Mouse (Mus musculus): ENCODE measurements around the gene R3hdm2.

R3hdm2 gene

DNA sequence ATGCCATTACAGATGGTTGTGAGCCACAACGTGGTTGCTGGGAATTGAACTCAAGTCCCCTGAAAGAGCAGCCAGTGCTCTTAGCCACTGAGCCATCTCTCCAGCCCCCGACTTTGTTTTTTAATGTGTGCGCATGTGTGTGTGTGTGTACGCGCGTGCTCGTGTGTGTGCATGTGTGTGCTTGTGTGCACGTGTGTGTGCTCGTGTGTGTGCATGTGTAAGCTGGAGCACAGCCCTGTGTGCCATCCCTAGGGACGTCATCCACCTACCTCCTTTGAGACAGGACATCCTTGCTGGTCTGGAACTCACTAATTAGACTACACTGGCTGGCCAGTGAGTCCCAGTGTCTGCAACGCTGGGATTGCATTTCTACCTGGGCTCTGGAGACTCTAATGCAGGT lies 27.4 kb upstream of the R3hdm2 start:
- in situ Hi-C loops (cut with MboI; ENCODE audit: low sequenced_read_pairs), result no loop called here

GRCm38 (mm10) chr10:127353909-127354895 lies 25.9 kb upstream of the R3hdm2 start, which contains the start of gene Inhbe:
Gene Inhbe, minus strand, starts transcription at chr10:127354411.
- in situ Hi-C loops (cut with MboI; ENCODE audit: low sequenced_read_pairs), result no loop called here

DNA sequence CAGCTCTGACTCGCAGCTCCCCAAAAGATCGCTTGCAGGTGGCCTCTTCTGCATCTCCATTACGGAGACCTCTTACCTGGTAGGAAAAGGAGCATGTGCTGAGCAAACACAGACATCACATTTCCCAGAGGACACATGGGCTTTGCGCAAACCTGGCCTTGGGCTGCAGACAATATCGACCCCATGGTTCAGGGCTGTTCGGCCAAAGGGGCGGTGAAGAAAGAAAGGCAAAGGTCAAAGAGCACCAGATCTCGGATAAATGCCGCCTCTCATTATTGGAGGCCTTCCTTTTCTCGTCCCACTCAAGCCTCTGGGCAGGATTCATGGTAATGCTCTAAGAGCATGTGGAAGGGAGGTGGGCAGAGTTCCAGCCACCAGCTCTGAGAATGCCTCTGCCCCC lies 24.8 kb upstream of the R3hdm2 start:
- in situ Hi-C loops (cut with MboI; ENCODE audit: low sequenced_read_pairs), result no loop called here

DNA sequence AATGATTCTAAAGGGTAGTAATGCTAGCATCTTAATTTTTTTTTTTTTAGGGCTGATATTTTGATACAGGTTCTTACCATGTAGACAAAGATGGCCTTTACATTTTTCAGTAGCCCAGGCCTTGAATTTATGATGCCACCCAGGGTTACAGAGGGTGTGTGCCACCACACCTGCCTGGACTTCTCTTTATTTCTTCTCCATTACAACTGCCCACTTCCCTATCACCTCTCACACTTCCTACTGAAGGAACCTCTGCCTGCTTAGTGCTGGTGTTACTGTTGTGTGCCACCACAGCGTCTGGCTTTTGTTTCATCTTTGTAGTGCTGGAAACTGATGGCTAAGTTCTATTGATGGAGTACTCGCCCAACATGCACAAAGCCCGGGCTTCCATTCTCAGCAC lies 19.4 kb upstream of the R3hdm2 start:
- in situ Hi-C loops (cut with MboI; ENCODE audit: low sequenced_read_pairs), result no loop called here

GRCm38 (mm10) chr10:127367116-127367515 lies 13.0 kb upstream of the R3hdm2 start:
- in situ Hi-C loops (cut with MboI; ENCODE audit: low sequenced_read_pairs), result no loop called here

DNA sequence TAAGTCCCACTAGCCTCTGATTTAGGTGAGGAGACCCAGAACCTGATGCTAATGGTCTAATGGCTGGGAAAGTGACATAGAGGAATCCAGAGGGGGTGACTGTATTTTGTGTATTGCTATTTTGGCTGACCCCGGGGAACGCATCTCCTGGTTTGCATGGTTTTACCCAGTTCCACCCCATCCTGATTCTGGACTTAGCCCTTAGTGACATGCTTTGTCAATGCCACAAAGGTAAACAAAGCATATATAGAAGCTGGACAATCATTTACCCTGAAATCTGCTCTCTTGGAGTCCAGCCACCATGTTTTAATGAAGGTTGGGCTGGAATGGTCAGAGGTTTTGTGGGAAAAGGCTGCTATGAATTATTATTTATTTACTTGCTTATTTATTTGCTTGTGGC lies 11.9 kb upstream of the R3hdm2 start:
- in situ Hi-C loops (cut with MboI; ENCODE audit: low sequenced_read_pairs), result no loop called here

GRCm38 (mm10) chr10:127369834-127370820 lies 10.0 kb upstream of the R3hdm2 start, which contains the start of gene Inhbc:
Gene Inhbc, minus strand, starts transcription at chr10:127370431.
- in situ Hi-C loops (cut with MboI; ENCODE audit: low sequenced_read_pairs), result no loop called here

GRCm38 (mm10) chr10:127371023-127371422 lies 9.1 kb upstream of the R3hdm2 start:
- in situ Hi-C loops (cut with MboI; ENCODE audit: low sequenced_read_pairs), result no loop called here

DNA sequence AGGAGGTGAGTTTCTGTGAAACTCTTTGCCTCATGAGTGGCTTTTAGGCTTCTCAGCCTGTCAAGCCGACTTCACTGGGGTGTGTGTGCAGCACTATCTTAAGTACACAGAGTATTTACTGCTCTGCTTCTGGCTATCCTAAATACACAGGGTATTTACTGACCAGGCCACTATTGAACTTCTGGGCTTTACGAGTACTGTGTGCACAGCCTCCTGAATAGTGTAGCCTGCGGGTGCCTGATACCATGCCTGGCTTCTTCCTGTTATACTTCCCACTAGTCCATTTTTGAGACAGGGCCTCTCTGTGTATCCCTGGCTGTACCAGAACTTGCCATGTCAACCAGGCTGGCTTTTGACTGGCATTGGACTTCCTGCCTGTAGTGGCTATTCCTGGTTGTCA lies 2.4 kb upstream of the R3hdm2 start:
- in situ Hi-C loops (cut with MboI; ENCODE audit: low sequenced_read_pairs), result no loop called here

DNA sequence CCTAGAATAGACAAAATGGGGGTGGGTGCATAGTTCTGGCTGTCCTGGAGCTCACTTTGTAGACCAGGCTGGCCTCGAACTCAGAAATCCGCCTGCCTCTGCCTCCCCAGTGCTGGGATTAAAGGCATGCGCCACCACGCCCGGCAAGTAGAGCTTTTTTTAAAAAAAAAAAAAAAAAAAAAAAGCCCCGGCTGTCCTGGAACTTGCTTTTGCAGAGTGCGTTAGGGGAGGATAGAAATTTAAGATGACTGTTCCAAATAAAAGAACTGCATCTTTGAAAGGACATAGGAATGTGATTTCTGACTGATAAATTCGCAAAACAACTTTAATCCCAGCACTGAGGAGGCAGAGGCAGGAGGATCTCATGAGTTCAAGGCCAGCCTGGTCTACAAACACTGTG lies 473 bp upstream of the R3hdm2 start:
- in situ Hi-C loops (cut with MboI; ENCODE audit: low sequenced_read_pairs), result no loop called here

GRCm38 (mm10) chr10:127380767-127381742 lies 928 bp downstream of the R3hdm2 start:
- in situ Hi-C loops (cut with MboI; ENCODE audit: low sequenced_read_pairs), result no loop called here

DNA sequence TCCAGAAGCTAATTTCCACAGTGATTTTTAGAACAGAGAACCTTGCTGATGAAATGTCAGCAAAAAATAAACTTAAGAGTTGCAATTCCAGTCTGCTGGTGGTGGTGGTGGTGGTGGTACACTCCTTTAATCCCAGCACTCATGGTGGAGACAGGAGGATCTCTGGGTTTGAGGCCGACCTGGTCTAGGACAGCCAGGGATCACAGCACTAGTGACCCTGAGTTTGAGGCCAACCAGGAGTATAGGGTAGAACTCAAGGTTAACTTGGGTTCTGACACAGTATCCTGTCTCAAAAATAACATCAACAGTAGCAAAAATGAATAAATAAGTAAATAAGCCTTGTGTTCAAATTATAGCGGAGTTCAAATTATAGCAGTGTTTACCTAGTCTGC lies 1.6 kb downstream of the R3hdm2 start:
- in situ Hi-C loops (cut with MboI; ENCODE audit: low sequenced_read_pairs), result no loop called here

DNA sequence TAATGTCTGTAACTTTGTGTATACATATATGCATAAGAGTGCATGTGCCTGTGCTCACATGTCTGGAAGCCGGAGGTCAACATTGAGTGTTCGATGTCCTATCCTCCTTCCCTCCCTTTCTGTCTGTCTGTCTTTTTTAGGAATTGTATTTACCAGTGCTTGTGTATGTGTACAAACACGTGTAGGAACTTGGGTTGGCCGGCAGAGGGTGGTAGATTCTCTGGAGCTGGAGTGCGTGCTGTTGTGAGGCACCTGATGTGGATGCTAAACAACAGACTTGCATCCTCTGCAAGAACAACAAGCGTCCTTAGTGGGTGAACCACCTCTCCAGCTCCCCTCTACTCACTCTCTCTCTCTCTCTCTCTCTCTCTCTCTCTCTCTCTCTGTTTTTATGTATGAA lies 11.6 kb downstream of the R3hdm2 start:
- in situ Hi-C loops (cut with MboI; ENCODE audit: low sequenced_read_pairs), result no loop called here

DNA sequence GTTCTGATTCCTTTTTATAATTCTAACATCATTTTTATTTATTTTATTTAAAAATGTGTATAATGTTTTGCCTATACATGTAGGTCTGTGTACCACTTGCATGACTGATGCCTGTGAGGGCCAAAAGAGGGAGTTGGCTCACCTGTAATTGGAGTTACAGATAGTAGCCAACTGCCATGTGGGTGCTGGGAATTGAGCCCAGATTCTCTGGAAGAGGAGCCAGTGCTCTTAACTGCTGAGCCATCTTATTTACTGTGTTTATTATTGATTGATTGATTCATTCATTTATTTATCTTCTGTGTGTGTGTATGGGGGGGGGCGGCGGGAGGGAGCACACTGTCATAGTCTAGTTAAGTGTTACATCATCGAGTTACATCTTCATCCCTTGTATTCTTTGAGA lies 24.6 kb downstream of the R3hdm2 start:
- in situ Hi-C loops (cut with MboI; ENCODE audit: low sequenced_read_pairs), result no loop called here

GRCm38 (mm10) chr10:127407391-127407790 lies 27.3 kb downstream of the R3hdm2 start:
- in situ Hi-C loops (cut with MboI; ENCODE audit: low sequenced_read_pairs), result no loop called here

DNA sequence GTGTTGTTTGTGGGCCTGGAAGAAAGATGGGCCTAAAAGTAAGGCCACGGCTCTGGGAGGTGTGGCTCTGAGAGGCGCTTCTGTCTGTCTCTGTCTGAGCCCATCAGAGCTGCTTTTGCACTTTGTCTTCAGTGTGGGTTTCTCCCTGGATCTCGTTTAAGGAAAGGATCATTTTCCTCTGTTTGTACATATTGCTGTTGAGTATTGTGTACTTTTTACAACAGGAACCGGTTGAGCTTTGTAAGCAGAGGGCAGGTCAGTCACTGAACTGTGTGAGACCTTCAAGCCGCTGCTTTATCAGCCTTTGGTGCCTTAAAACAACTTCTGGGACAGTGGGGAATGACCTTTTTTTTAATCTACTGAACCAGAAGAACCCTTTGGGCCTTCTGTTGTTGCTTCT lies 32.0 kb downstream of the R3hdm2 start:
- in situ Hi-C loops (cut with MboI; ENCODE audit: low sequenced_read_pairs), result no loop called here

GRCm38 (mm10) chr10:127412776-127413175 lies 32.6 kb downstream of the R3hdm2 start:
- in situ Hi-C loops (cut with MboI; ENCODE audit: low sequenced_read_pairs), result no loop called here

GRCm38 (mm10) chr10:127413585-127413984 lies 33.5 kb downstream of the R3hdm2 start:
- in situ Hi-C loops (cut with MboI; ENCODE audit: low sequenced_read_pairs), result no loop called here

- in situ Hi-C loops (cut with MboI; ENCODE audit: low sequenced_read_pairs), result no loop called here
Observed at GRCm38 (mm10) chr10:127414141-127414540, 34.0 kb downstream of the R3hdm2 start.

DNA sequence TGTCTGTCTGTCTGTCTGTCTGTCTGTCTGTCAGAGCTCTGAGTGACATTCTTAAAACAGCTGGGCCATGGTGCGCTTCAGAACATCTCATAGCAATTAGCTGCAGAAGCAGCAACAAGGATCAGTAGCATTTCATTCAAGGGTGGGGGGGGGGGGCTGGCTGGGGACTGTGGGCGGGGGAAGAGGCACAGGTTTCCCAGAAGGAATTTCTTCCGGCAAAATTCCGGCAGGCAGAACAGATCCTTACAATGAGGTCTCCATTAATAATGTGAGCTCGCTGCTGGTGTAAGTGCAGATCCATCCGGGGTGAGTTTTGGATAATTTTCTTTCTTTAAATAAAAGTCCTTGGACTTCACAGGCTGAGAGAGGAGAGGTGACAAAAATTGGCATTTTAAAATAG lies 40.0 kb downstream of the R3hdm2 start:
- in situ Hi-C loops (cut with MboI; ENCODE audit: low sequenced_read_pairs), result no loop called here
